Mouse (Mus musculus) embryonic facial prominence, embryonic 13.5 days (tissue): ENCODE measurements around the gene Spns2. TPM values are rescaled to one million over a fixed set of nuclear protein-coding genes. Genes with fewer than 3 reads are reported as not detected.

Experiments used
- ATAC-seq: fragments of 200-750 bp; cut with Nextera tagmentation; 2 replicates; pipeline ENCODE4 v1.8.0; 2017; ENCODE audit warnings: low read depth; ENCODE audit not compliant: insufficient number of reproducible peaks, insufficient read depth, low FRiP score, low TSS enrichment
- H3K27ac ChIP-seq: fragments of 300-500 bp; sonication (generic); 2 replicates; pipeline ENCODE4 v1.5.1; 2015; ENCODE audit warnings: moderate library complexity, mild to moderate bottlenecking, inconsistent platforms
- H3K27me3 ChIP-seq: fragments of 300-500 bp; sonication (generic); 2 replicates; pipeline ENCODE4 v1.6.1; 2015; ENCODE audit warnings: mild to moderate bottlenecking, inconsistent platforms
- H3K36me3 ChIP-seq: fragments of 300-500 bp; sonication (generic); 2 replicates; pipeline ENCODE4 v1.6.1; 2015; ENCODE audit warnings: mild to moderate bottlenecking, inconsistent platforms
- H3K4me1 ChIP-seq: fragments of 300-500 bp; sonication (generic); 2 replicates; pipeline ENCODE4 v1.6.1; 2015; ENCODE audit warnings: inconsistent platforms
- H3K4me2 ChIP-seq: fragments of 300-500 bp; sonication (generic); 2 replicates; pipeline ENCODE4 v1.6.1; 2015; ENCODE audit warnings: moderate library complexity, mild to moderate bottlenecking, inconsistent platforms
- H3K4me3 ChIP-seq: fragments of 300-500 bp; sonication (generic); 2 replicates; pipeline ENCODE4 v1.5.1; 2015; ENCODE audit warnings: mild to moderate bottlenecking, inconsistent platforms
- H3K9ac ChIP-seq: fragments of 300-500 bp; sonication (generic); 2 replicates; pipeline ENCODE4 v1.6.1; 2015; ENCODE audit warnings: mild to moderate bottlenecking, inconsistent platforms
- H3K9me3 ChIP-seq: fragments of 300-500 bp; sonication (generic); 2 replicates; pipeline ENCODE4 v1.6.1; 2016; ENCODE audit warnings: inconsistent platforms
- WGBS: fragments of 180-500 bp; shearing (Covaris S2); methylation state at CpG from one replicate; pipeline ENCODE4 v1.1.7; 2015; ENCODE audit warnings: mixed read lengths; 5-methylcytosine and 5-hydroxymethylcytosine counted together
- polyA plus RNA-seq: library from polyadenylated mRNA; unstranded; fragments of >200 nt; fragmentation: Nextera tagmentation; extraction: Ambion mirVana; gene quantifications from 2 replicates; pipeline ENCODE4 v1.2.1, GENCODE M21; 2015

Gene Spns2
- polyA plus RNA-seq, 1 experiment from 2014 or later: 2.7 TPM

DNA sequence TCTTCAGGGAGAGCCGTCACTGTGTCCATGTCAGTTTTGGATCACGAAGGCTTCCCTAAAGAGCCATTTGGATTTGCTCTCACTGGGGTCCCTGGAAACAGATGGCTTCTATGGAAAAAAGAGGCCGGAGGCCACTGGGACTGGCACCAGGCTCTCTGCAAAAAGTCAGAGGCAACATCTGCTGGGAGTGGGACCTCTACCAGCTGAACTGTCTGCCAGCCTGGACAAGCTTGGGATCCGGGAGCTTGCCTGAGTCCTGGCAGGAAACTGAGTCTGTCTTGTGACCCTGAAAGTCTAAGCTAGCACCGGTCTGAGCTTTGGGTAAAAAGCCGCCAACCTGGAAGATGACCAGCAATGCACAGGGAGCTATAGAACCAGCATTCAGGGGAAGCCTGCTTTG, 18.3 kb downstream of the Spns2 start:
- H3K4me1 ChIP-seq: peaks cover 29% of the 10 kb centered on the region
- no peaks in the 10 kb centered on the region for H3K27me3 ChIP-seq
- H3K9me3 ChIP-seq: no peaks in the 10 kb centered on the region
- 81% methylated on average over 6 of the region's 6 CpGs for WGBS
- H3K36me3 ChIP-seq: no peaks in the 10 kb centered on the region
- no peak for ATAC-seq
- no peak overlapping the region for H3K4me3 ChIP-seq
- no peak overlapping the region for H3K9ac ChIP-seq
- H3K4me2 ChIP-seq: no peak overlapping the region
- H3K27ac ChIP-seq: no peak overlapping the region

DNA sequence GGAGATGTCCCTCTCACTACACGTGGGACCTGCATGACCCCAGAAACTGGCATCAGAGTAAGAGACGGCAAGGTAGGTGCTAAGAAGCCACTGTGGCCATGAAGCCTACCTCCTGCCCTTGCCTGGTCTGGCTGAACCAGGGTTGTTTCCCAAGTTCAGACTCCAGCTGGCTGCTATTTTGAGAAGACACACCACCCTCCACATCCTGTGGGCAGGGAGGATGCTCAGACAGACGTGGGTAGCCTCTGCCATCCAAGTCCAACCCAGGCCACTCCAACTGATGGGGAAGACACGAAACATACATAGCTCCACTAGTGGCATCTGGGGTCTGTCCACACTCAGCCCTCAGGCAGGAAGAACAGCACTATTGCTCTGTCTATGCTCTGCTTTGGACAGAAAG, 19.7 kb downstream of the Spns2 start:
- H3K27ac ChIP-seq: peak overlapping the region; percentile 23
- no peaks in the 10 kb centered on the region for H3K27me3 ChIP-seq
- no peak overlapping the region for H3K4me3 ChIP-seq
- 68% methylated on average over 4 of the region's 4 CpGs for WGBS
- H3K9ac ChIP-seq: no peak overlapping the region
- H3K4me1 ChIP-seq: peaks cover 35% of the 10 kb centered on the region
- no peak for ATAC-seq
- no peaks in the 10 kb centered on the region for H3K9me3 ChIP-seq
- no peak overlapping the region for H3K4me2 ChIP-seq
- no peaks in the 10 kb centered on the region for H3K36me3 ChIP-seq

DNA sequence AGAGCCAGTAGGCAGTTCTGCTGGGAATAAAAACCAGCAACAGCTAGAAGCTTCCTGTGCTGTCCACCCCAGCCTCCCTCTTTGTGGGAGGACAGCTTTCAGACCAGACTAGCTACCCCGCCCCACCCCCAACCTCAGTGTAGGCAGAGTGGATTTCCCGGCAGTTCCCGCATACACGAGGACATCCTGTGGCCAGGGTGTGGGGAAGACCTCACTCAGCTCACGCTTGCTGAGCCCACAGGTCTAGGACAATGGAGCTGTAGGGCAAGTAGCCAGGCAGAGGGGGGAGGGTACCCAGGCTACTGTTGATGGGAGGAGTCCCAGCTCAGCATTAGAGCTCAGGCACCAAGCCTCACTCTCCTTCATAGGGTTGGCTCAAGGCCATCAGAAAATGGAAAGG, 20.5 kb downstream of the Spns2 start:
- no peaks in the 10 kb centered on the region for H3K9me3 ChIP-seq
- peak overlapping the region; percentile 60 for H3K27ac ChIP-seq
- H3K9ac ChIP-seq: no peak overlapping the region
- no peak overlapping the region for H3K4me3 ChIP-seq
- 27% methylated on average over 5 of the region's 5 CpGs for WGBS
- H3K4me1 ChIP-seq: peaks cover 32% of the 10 kb centered on the region
- no peak overlapping the region for H3K4me2 ChIP-seq
- no peaks in the 10 kb centered on the region for H3K27me3 ChIP-seq
- no peaks in the 10 kb centered on the region for H3K36me3 ChIP-seq
- peak; percentile 40; the same call in 1 of the 2 replicates for ATAC-seq

DNA sequence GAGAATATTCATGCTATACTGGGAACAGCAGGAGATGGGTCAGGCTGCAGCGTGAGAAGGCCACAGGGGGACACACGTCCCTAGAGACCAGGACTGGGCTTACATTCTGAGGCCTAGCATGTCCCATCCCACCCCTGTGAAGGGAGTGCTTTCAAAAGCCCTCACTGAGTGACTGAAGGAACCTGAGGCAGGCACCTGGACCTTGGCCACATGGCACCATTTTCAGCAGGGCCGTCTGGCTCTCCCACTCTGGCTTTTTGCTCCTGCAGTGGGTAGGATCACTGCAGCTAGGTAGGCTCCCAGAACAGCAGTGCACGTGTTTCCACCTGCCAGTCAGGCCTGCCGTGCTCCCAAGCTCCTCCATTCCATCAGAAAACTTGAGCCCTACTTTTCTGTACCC, 21.2 kb downstream of the Spns2 start:
- ATAC-seq: no peak
- Histone ChIP-seq H3K9ac (no peak overlapping the region), H3K4me1 (peaks cover 32% of the 10 kb centered on the region), H3K27ac (peak overlapping the region; percentile 60), H3K27me3 (no peaks in the 10 kb centered on the region), H3K9me3 (no peaks in the 10 kb centered on the region), H3K4me3 (no peak overlapping the region), H3K4me2 (no peak overlapping the region), H3K36me3 (no peaks in the 10 kb centered on the region)
- 68% methylated on average over 5 of the region's 5 CpGs for WGBS

DNA sequence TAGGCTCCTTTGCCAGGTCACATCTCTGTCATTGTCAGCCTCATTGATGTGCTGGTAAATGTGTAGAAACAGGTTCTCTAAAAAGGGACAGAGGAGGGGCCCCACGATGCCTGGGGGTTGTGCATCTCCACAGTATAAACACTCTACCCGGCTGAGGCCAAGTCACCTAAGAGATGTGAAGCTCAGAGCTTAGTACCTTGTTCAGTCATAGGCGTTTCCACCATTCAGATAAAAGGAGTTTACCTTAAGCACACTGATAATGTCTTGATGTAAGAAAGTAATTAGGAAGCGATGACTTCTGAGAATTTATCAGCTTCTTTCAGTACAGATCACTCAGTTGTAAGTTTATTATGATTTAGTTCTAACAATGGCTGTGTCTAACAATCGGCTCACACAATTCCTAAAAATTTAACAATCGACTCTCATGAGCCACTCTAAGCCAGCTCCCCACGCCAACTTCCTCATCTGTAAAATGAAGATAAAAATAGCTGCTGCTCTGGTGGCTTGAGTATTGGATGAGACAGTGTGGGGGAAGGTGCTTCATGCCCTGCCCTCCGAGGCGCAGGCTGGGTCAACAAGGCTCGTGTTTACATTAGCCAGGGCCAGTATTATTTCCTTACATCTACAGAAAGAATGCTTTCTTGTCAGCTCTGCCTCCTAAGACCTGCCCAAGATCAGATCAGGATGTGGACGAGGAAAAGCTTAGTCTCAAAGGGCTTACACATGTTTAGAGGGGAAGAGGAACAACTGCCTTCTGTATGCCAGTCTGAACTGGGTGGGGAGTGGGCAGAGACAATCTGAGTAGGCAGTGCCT, 22.8 kb downstream of the Spns2 start:
- Histone ChIP-seq H3K9ac (no peak overlapping the region), H3K4me3 (no peak overlapping the region), H3K36me3 (no peaks in the 10 kb centered on the region), H3K27me3 (no peaks in the 10 kb centered on the region), H3K4me2 (peak overlapping the region; percentile 2; the same call in 1 of the 2 replicates), H3K4me1 (peaks cover 29% of the 10 kb centered on the region), H3K9me3 (no peaks in the 10 kb centered on the region), H3K27ac (peak overlapping the region; percentile 55; the same call in 1 of the 2 replicates)
- ATAC-seq: no peak
- 32% methylated on average over 11 of the region's 11 CpGs for WGBS

DNA sequence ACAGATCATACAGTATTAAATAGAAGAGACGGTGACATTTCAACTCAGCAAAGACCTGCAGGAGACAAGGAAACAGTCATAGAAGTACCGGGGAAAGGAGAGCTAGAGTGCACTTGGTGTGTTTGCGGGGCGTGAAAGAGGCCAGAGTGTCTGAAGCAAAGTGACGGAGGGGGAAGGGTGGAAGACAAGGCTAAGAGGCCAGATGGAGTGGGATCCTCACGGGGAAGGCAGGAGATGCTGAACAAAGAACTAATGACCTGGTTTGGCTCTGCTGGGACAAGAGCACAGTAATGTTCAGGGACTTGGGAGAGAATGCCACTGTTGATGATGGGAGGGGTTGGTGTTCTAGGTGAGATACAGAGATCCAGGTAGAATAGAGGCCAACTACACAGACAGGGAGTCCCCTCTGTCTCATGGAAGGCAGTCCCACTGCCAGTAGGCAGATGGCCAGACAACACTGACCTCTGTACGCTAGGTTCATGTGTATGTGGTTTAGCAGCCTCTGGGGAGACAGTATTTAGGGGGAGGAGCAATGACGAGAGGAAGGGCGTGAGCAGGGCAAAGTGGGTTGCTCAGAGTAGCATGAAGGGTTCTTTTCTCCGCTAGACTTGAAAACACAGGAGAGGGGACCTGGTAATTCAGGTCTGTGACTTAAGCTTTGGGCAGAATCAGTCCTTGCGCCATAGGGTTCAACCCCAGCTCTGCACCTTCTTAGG, 23.6 kb downstream of the Spns2 start:
- no peak overlapping the region for H3K4me2 ChIP-seq
- peaks cover 29% of the 10 kb centered on the region for H3K4me1 ChIP-seq
- H3K27ac ChIP-seq: peak overlapping the region; percentile 55; the same call in 1 of the 2 replicates
- no peak for ATAC-seq
- no peak overlapping the region for H3K4me3 ChIP-seq
- no peak overlapping the region for H3K9ac ChIP-seq
- no peaks in the 10 kb centered on the region for H3K27me3 ChIP-seq
- no peaks in the 10 kb centered on the region for H3K36me3 ChIP-seq
- H3K9me3 ChIP-seq: no peaks in the 10 kb centered on the region
- WGBS: 58% methylated on average over 11 of the region's 11 CpGs

DNA sequence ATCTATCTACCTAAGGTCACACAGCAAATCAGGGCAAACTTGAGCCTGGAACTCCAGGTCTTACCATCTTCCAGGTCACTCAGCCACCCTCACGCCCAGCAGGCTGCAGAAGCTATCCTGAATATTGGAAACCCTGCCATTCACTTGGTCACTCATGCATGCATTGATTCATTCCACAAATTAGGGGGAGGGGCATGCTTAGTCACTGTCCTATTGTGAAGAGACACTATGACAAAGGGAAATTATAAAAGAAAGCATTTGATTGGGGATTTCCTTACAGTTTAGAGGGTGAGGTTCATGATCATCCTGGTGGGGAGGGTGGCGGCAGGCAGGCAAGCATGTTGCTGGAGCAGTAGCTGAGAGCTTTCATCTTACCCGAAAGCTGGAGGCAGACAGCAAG, 24.9 kb downstream of the Spns2 start:
- no peaks in the 10 kb centered on the region for H3K36me3 ChIP-seq
- no peaks in the 10 kb centered on the region for H3K27me3 ChIP-seq
- no peak overlapping the region for H3K4me3 ChIP-seq
- H3K4me2 ChIP-seq: no peak overlapping the region
- H3K4me1 ChIP-seq: peaks cover 29% of the 10 kb centered on the region
- H3K9me3 ChIP-seq: no peaks in the 10 kb centered on the region
- no peak for ATAC-seq
- no peak overlapping the region for H3K9ac ChIP-seq
- WGBS: 64% methylated on average over 3 of the region's 3 CpGs
- H3K27ac ChIP-seq: no peak overlapping the region

DNA sequence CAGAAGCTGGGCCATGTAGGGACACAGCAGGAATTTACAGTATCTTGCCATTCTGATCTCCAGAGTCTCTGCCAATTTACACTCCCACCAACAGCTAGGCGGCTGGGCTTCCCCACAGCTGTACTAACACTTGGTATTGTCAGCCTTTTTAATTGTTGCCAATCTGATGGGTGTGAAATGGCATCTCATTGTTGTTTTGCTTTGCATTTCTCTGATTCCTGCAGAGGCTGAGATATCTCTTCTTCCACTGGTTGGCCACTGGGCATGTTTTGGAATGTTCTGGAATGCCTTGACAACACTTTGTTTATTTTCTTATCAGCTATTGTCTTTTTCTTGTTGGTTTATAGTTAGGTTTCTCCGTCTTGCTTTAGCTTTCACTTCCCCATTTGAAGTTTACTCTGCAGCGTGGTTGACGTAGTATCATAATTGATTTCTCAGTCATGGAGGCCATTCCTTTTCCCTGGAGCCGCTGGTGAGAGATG, 28.2 kb downstream of the Spns2 start:
- Histone ChIP-seq H3K4me3 (no peak overlapping the region), H3K27me3 (no peaks in the 10 kb centered on the region), H3K9ac (no peak overlapping the region), H3K36me3 (no peaks in the 10 kb centered on the region), H3K9me3 (no peaks in the 10 kb centered on the region), H3K4me2 (no peak overlapping the region), H3K4me1 (peaks cover 7% of the 10 kb centered on the region; the same call in 1 of the 2 replicates), H3K27ac (no peak overlapping the region)
- WGBS: 49% methylated on average over 5 of the region's 5 CpGs
- ATAC-seq: no peak

DNA sequence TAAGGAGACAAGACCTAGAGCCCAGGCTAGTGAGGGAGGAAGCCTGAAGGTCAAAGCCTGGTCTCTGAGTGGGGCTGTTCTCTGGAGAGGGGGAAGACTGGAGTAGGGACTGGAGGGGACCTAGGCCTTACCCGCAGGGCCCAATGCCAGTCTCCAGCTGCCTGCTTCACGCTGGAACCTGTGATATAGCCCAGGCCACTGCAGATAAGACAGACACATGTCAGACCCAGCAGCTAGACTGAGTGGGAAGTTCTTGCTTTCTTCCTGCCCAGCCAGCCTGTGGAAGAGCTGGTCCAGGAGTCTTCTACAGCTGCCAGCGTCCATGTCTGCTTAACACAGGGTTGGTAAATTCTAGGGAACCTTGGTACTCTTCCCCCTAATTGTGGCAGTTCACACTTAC, 31.2 kb downstream of the Spns2 start:
- no peaks in the 10 kb centered on the region for H3K9me3 ChIP-seq
- H3K27ac ChIP-seq: peak overlapping the region; percentile 28; the same call in 1 of the 2 replicates
- WGBS: 78% methylated on average over 3 of the region's 3 CpGs
- no peak overlapping the region for H3K9ac ChIP-seq
- no peaks in the 10 kb centered on the region for H3K4me1 ChIP-seq
- no peak overlapping the region for H3K4me3 ChIP-seq
- no peak overlapping the region for H3K4me2 ChIP-seq
- no peak for ATAC-seq
- no peaks in the 10 kb centered on the region for H3K27me3 ChIP-seq
- H3K36me3 ChIP-seq: no peaks in the 10 kb centered on the region

DNA sequence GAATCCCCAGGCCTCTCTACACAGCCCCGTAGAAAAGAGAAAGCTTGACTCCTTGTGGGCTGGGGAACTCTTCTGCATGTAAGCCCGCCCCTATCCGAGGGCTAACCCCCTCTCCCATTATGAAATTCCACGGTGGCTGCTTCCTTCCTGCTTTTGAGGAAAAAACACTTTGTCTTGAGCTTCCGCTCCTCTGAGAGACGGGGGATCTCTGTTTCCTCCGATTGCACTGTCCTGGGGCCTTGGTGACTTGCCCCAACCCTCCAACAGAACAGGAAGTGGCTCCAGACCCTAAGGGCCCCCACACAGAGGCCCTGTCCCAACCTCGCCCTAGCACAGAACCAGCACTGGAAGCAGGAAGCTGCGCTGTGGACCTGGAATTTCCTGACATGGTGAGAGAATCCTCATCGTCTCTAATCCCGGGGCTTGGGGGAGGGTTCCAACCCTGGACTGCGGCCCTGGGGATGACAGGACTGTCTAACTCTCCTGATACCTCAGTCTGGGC, 31.7 kb downstream of the Spns2 start:
- 36% methylated on average over 12 of the region's 12 CpGs for WGBS
- no peak overlapping the region for H3K9ac ChIP-seq
- H3K4me2 ChIP-seq: no peak overlapping the region
- H3K4me3 ChIP-seq: no peak overlapping the region
- no peaks in the 10 kb centered on the region for H3K4me1 ChIP-seq
- H3K27me3 ChIP-seq: no peaks in the 10 kb centered on the region
- H3K36me3 ChIP-seq: peaks cover 2% of the 10 kb centered on the region; the same call in 1 of the 2 replicates
- ATAC-seq: no peak
- H3K9me3 ChIP-seq: no peaks in the 10 kb centered on the region
- peak overlapping the region; percentile 28; the same call in 1 of the 2 replicates for H3K27ac ChIP-seq

DNA sequence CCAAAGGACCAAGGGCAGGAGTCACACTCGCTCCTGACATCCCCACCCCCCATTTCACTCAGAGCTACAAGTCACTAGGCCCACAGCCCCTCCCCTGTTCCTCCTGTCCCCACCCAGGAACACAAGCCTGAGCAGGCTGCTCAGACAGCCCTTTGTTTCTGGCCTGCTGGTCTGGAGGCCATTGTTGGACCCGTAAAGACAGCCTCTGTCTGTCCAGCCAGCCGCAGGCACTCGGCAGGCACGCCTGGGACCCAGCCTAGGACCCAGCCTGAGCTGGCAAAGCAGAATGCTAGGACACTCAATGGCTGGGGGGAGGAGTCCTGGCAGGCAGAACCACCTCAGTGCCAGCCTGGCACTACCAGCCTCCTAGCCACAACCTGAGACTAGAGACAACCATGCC, 34.0 kb downstream of the Spns2 start:
- ATAC-seq: no peak
- Histone ChIP-seq H3K4me1 (no peaks in the 10 kb centered on the region), H3K9me3 (no peaks in the 10 kb centered on the region), H3K36me3 (peaks cover 25% of the 10 kb centered on the region), H3K27ac (no peak overlapping the region), H3K4me2 (no peak overlapping the region), H3K27me3 (no peaks in the 10 kb centered on the region), H3K9ac (0 out of 2 replicates have a peak overlapping the region, but pooled peaks have one; percentile 21), H3K4me3 (no peak overlapping the region)
- WGBS: 25% methylated on average over 5 of the region's 5 CpGs
